ENCODE assay signal across 23 mouse cellular contexts in genomic region chr10:128165726-128166125, GRCm38 (mm10). TPM values are rescaled to one million over a fixed set of nuclear protein-coding genes. Genes with fewer than 3 reads are reported as not detected.
"Had no signal": no experiment of that assay in that cellular context is flagged by ENCODE, and none has a peak within 500 bp of the region (broad histone marks: within the 10 kb centered on the region; RNA-seq: fewer than 3 reads in every experiment).

No protein-coding gene starts in this region.

RNA-seq across cellular contexts. Expression of gene Gls2, which starts 28.5 kb away (rescaled TPM):
- total RNA-seq: monocyte, adult 5-6 weeks had no signal
- polyA plus RNA-seq: macrophage had no signal

RNA-seq across cellular contexts. Expression of gene Mip, which starts 59.9 kb away (rescaled TPM):
- total RNA-seq: left cerebral cortex, postnatal 10 days; left cerebral cortex, postnatal 14 days; left cerebral cortex, postnatal 25 days; left cerebral cortex, postnatal 36 days; left cerebral cortex, postnatal 4 days; liver, adult 2 months; megakaryocyte, adult 5-6 weeks; monocyte, adult 5-6 weeks had no signal
- polyA plus RNA-seq: liver, adult 2 months; liver, embryonic 12.5 days; liver, embryonic 13.5 days; liver, embryonic 15.5 days; liver, postnatal 0 days; lung, adult 2 months; lung, embryonic 14.5 days; lung, embryonic 15.5 days; lung, embryonic 16.5 days; lung, postnatal 0 days; macrophage; midbrain, embryonic 11.5 days; midbrain, postnatal 0 days; myocyte; neural tube, embryonic 11.5 days; neural tube, embryonic 12.5 days had no signal
